15 mouse cellular contexts compared by ENCODE assay signal in genomic region chr19:17496131-17496530, GRCm38 (mm10).
"Had no signal": no experiment of that assay in that cellular context is flagged by ENCODE, and none has a peak within 500 bp of the region (broad histone marks: within the 10 kb centered on the region; RNA-seq: fewer than 3 reads in every experiment).

No protein-coding gene starts in this region.

- DNase-seq: liver, postnatal 0 days; lung, adult 2 months; lung, postnatal 14 days; lung, postnatal 36 days; right cerebral cortex, postnatal 14 days; thymus, postnatal 14 days; thymus, postnatal 36 days had no signal

- H3K27ac ChIP-seq: lung, embryonic 15.5 days; macrophage; midbrain, embryonic 13.5 days; midbrain, embryonic 15.5 days; neural tube, embryonic 12.5 days; stomach, embryonic 15.5 days; stomach, postnatal 0 days had no signal

- H3K4me3 ChIP-seq: lung, embryonic 15.5 days; megakaryocyte, embryonic 14.5 days; midbrain, embryonic 13.5 days; midbrain, embryonic 15.5 days; neural tube, embryonic 12.5 days; stomach, embryonic 15.5 days had no signal
